Mouse (Mus musculus) stomach, postnatal 0 days (tissue): ENCODE results near the gene Tlcd2.

Experiments used
- CTCF ChIP-seq: IDR thresholded peaks from 2 replicates; pipeline ENCODE4 v1.5.1; 2016; ENCODE audit warnings: antibody characterized with exemption, low read depth, mild to moderate bottlenecking, moderate library complexity
- EP300 ChIP-seq: optimal IDR thresholded peaks from 2 replicates; pipeline ENCODE3; 2016; ENCODE audit warnings: antibody characterized with exemption

DNA sequence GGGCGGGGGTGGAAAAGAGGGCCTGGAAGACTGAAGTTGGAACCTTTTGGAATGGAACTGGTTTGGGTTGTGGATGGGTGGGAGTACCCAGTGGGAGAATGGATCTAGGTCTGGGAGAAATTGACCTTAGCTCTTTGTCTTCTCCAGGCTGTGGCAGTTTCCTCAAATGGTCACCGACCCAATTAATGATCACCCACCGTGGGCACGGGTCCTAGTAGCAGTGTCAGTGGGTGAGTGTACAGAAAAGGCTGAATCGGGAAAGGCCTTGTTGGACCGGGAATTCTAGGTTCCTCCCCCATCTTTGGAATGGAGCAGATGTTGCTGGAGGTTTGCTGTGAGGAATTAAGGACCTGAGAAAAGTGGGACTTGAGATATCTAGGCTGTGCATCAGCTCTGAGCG, 6.9 kb downstream of the Tlcd2 start:
- TF ChIP-seq CTCF: no peak
- no peak for TF ChIP-seq EP300
